Mouse (Mus musculus) megakaryocyte, embryonic 14.5 days (primary cell): ENCODE data around the gene Cep295. TPM values are rescaled to one million over a fixed set of nuclear protein-coding genes. Genes with fewer than 3 reads are reported as not detected.
"Not testable (repeated sequence)": the region's sequence is repeated elsewhere in the genome, so short reads cannot be mapped to it uniquely, and the experiment has no call there.

Experiments
- H3K27me3 ChIP-seq: replicated peaks from 2 replicates; pipeline ENCODE3; 2012; ENCODE audit warnings: inconsistent platforms
- H3K36me3 ChIP-seq: replicated peaks from 2 replicates; pipeline ENCODE3; 2012; ENCODE audit warnings: low read length, inconsistent platforms, mixed read lengths
- H3K4me1 ChIP-seq: 2 replicates; pipeline ENCODE4 v1.6.1; 2012; ENCODE audit warnings: inconsistent platforms
- H3K4me3 ChIP-seq: replicated peaks from 2 replicates; pipeline ENCODE3; 2012; ENCODE audit warnings: moderate library complexity, mild to moderate bottlenecking, inconsistent platforms
- H3K9me3 ChIP-seq: 2 replicates; pipeline ENCODE4 v1.6.1; 2012; ENCODE audit warnings: inconsistent platforms
- FLI1 ChIP-seq: IDR thresholded peaks from 2 replicates; pipeline ENCODE4 v1.6.1; 2012; ENCODE audit warnings: low read length, inconsistent platforms, mixed read lengths
- GATA1 ChIP-seq: IDR thresholded peaks from 3 replicates; pipeline ENCODE4 v1.6.1; 2012; ENCODE audit warnings: mixed read lengths, low read length, inconsistent platforms, borderline replicate concordance
- polyA plus RNA-seq: library from polyadenylated mRNA; stranded (reverse); fragments of >175 nt; gene quantifications from 2 replicates; pipeline ENCODE4 v1.2.3, GENCODE M21; 2012; ENCODE audit warnings: low replicate concordance; ENCODE audit not compliant: insufficient read depth

Gene Cep295
- polyA plus RNA-seq, 1 experiment = 1.3 TPM

GRCm38 (mm10) chr9:15349925-15350324 lies 7.7 kb downstream of the Cep295 start:
- Histone ChIP-seq H3K27me3 (no peaks in the 10 kb centered on the region), H3K4me3 (no peak overlapping the region), H3K9me3 (no peaks in the 10 kb centered on the region), H3K4me1 (no peaks in the 10 kb centered on the region), H3K36me3 (peaks cover 87% of the 10 kb centered on the region)
- TF ChIP-seq FLI1 = no peak

GRCm38 (mm10) chr9:15337776-15338175 lies 19.8 kb downstream of the Cep295 start:
- Histone ChIP-seq H3K9me3 (no peaks in the 10 kb centered on the region), H3K36me3 (peaks cover 97% of the 10 kb centered on the region), H3K4me3 (no peak overlapping the region), H3K4me1 (no peaks in the 10 kb centered on the region), H3K27me3 (no peaks in the 10 kb centered on the region)
- TF ChIP-seq GATA1 (no peak), FLI1 (no peak)

GRCm38 (mm10) chr9:15318170-15318742 lies 39.3 kb downstream of the Cep295 start:
- no peaks in the 10 kb centered on the region for H3K9me3 ChIP-seq
- H3K27me3 ChIP-seq = no peaks in the 10 kb centered on the region
- TF ChIP-seq FLI1 = no peak
- H3K4me1 ChIP-seq = peaks cover 12% of the 10 kb centered on the region; the same call in 1 of the 2 replicates
- H3K4me3 ChIP-seq = no peak overlapping the region
- peaks cover 83% of the 10 kb centered on the region for H3K36me3 ChIP-seq

- TF ChIP-seq GATA1 (no peak), FLI1 (no peak)
- Histone ChIP-seq H3K4me1 (peaks cover 15% of the 10 kb centered on the region; the same call in 1 of the 2 replicates), H3K36me3 (peaks cover 83% of the 10 kb centered on the region), H3K9me3 (no peaks in the 10 kb centered on the region), H3K4me3 (no peak overlapping the region), H3K27me3 (no peaks in the 10 kb centered on the region)
Observed at GRCm38 (mm10) chr9:15317223-15318169, 40.1 kb downstream of the Cep295 start.

GRCm38 (mm10) chr9:15316296-15316695 lies 41.3 kb downstream of the Cep295 start:
- H3K9me3 ChIP-seq, H3K4me3 ChIP-seq, H3K27me3 ChIP-seq: not testable (repeated sequence)
- H3K36me3 ChIP-seq = peaks cover 83% of the 10 kb centered on the region
- H3K4me1 ChIP-seq = peaks cover 25% of the 10 kb centered on the region

- Histone ChIP-seq H3K36me3 (peaks cover 85% of the 10 kb centered on the region), H3K9me3 (no peaks in the 10 kb centered on the region), H3K4me3 (no peak overlapping the region), H3K4me1 (peaks cover 32% of the 10 kb centered on the region), H3K27me3 (no peaks in the 10 kb centered on the region)
- TF ChIP-seq GATA1 = no peak
- no peak for TF ChIP-seq FLI1
Observed at GRCm38 (mm10) chr9:15314619-15315018, 43.0 kb downstream of the Cep295 start.

GRCm38 (mm10) chr9:15313633-15314032 lies 44.0 kb downstream of the Cep295 start:
- Histone ChIP-seq H3K36me3 (peaks cover 90% of the 10 kb centered on the region), H3K4me3 (no peak overlapping the region), H3K27me3 (no peaks in the 10 kb centered on the region), H3K4me1 (peaks cover 39% of the 10 kb centered on the region), H3K9me3 (no peaks in the 10 kb centered on the region)
- TF ChIP-seq GATA1 = no peak
- no peak for TF ChIP-seq FLI1

- H3K36me3 ChIP-seq = peaks cover 88% of the 10 kb centered on the region
- no peaks in the 10 kb centered on the region for H3K27me3 ChIP-seq
Observed at GRCm38 (mm10) chr9:15312054-15312735, 45.4 kb downstream of the Cep295 start.

GRCm38 (mm10) chr9:15310179-15310578 lies 47.4 kb downstream of the Cep295 start:
- Histone ChIP-seq H3K4me1 (peaks cover 60% of the 10 kb centered on the region), H3K4me3 (no peak overlapping the region), H3K27me3 (no peaks in the 10 kb centered on the region), H3K36me3 (peaks cover 76% of the 10 kb centered on the region), H3K9me3 (no peaks in the 10 kb centered on the region)
- TF ChIP-seq FLI1 = no peak
- no peak for TF ChIP-seq GATA1

More at GRCm38 (mm10) chr9:15312054-15312735, 45.4 kb downstream of the Cep295 start:
- H3K9me3 ChIP-seq = no peaks in the 10 kb centered on the region
- no peak overlapping the region for H3K4me3 ChIP-seq
- H3K4me1 ChIP-seq = peaks cover 53% of the 10 kb centered on the region
- no peak for TF ChIP-seq GATA1
- TF ChIP-seq FLI1 = no peak

GRCm38 (mm10) chr9:15309425-15309824 lies 48.2 kb downstream of the Cep295 start:
- no peak for TF ChIP-seq FLI1
- TF ChIP-seq GATA1 = no peak
- Histone ChIP-seq H3K4me3 (no peak overlapping the region), H3K36me3 (peaks cover 70% of the 10 kb centered on the region), H3K27me3 (no peaks in the 10 kb centered on the region), H3K4me1 (peaks cover 64% of the 10 kb centered on the region), H3K9me3 (no peaks in the 10 kb centered on the region)
